8 mouse cellular contexts compared by ENCODE assay signal in genomic region chr7:28960354-28961046, GRCm38 (mm10). TPM values are rescaled to one million over a fixed set of nuclear protein-coding genes. Genes with fewer than 3 reads are reported as not detected.
DNase-seq lines count a peak whose midpoint lies in the region; ATAC-seq and TF ChIP-seq lines count a peak whose summit lies in the region.

No protein-coding gene starts in this region.

- peak overlapping the region; percentile 69 for H3K27ac ChIP-seq in kidney, adult 2 months (ENCODE audit: insufficient read depth, low read depth, low read length)
- H3K27ac ChIP-seq in cortical plate, adult 2 months (ENCODE audit: insufficient read depth, low read length) = peak overlapping the region; percentile 40; the same call in 1 of the 2 replicates
- H3K27ac ChIP-seq in intestine, embryonic 14.5 days (ENCODE audit: low read depth) = peak overlapping the region; percentile 72
- H3K27ac ChIP-seq in midbrain, embryonic 15.5 days = no peak overlapping the region

- H3K4me1 ChIP-seq in kidney, adult 2 months (ENCODE audit: control insufficient read depth, insufficient read depth, low read length) = peaks cover 43% of the 10 kb centered on the region
- H3K4me1 ChIP-seq in cortical plate, adult 2 months (ENCODE audit: control insufficient read depth, insufficient read depth, low read length) = peaks cover 8% of the 10 kb centered on the region; the same call in 1 of the 2 replicates
- peaks cover 47% of the 10 kb centered on the region for H3K4me1 ChIP-seq in intestine, embryonic 14.5 days (replicated peaks; ENCODE audit: control insufficient read depth, insufficient read depth, low read length)
- peaks cover 38% of the 10 kb centered on the region for H3K4me1 ChIP-seq in midbrain, embryonic 15.5 days

- H3K36me3 ChIP-seq in kidney, adult 2 months (ENCODE audit: control insufficient read depth, insufficient read depth, low read length) = no peaks in the 10 kb centered on the region; the same call in 1 of the 2 replicates
- H3K36me3 ChIP-seq in intestine, embryonic 14.5 days (ENCODE audit: control insufficient read depth, insufficient read depth, low read length) = 0 out of 2 replicates have a peak, but pooled peaks cover 4% of the 10 kb centered on the region
- no peaks in the 10 kb centered on the region for H3K36me3 ChIP-seq in midbrain, embryonic 15.5 days (replicated peaks)

- ATAC-seq in intestine, embryonic 14.5 days (replicated peaks; ENCODE audit: low FRiP score, low TSS enrichment, low read depth) = no peak
- no peak for ATAC-seq in midbrain, embryonic 15.5 days (replicated peaks)
- ATAC-seq in megakaryocyte progenitor cell, adult 5-6 weeks (replicated peaks; ENCODE audit: poor library complexity) = no peak

- no peak for TF ChIP-seq CTCF in kidney, adult 2 months (conservative IDR thresholded peaks at IDR 0.05; ENCODE audit: insufficient read depth, insufficient read length, low read depth, low read length)
- no peak for TF ChIP-seq CTCF in cortical plate, adult 2 months (IDR thresholded peaks at IDR 0.05; ENCODE audit: extremely low read depth, insufficient read depth, low read length)

- TF ChIP-seq POLR2A in kidney, adult 2 months (IDR thresholded peaks at IDR 0.05; ENCODE audit: low read depth, low read length) = no peak
- TF ChIP-seq POLR2A in cortical plate, adult 2 months (IDR thresholded peaks at IDR 0.05; ENCODE audit: extremely low read depth, insufficient read depth, low read length) = no peak

- peak overlapping the region; percentile 84 for H3K4me3 ChIP-seq in kidney, adult 2 months (ENCODE audit: insufficient read depth, low read depth, low read length)
- H3K4me3 ChIP-seq in cortical plate, adult 2 months (ENCODE audit: insufficient read depth, low read length) = peak overlapping the region; percentile 92
- peak overlapping the region; percentile 97 for H3K4me3 ChIP-seq in intestine, embryonic 14.5 days (ENCODE audit: low read depth, low read length)
- peak overlapping the region; percentile 73 for H3K4me3 ChIP-seq in midbrain, embryonic 15.5 days

- H3K9ac ChIP-seq in intestine, embryonic 14.5 days (ENCODE audit: low read length) = peak overlapping the region; percentile 95
- H3K9ac ChIP-seq in midbrain, embryonic 15.5 days = peak overlapping the region; percentile 69; the same call in 1 of the 2 replicates

- intact Hi-C loops in left cerebral cortex, postnatal 36 days (cut with DNase I) = loop anchor here (2.0 to 5.0 kb wide), 2 partner anchors 38 to 148 kb away; no protein-coding TSS in a partner anchor

- no peak for DNase-seq in kidney, adult 2 months
- no peak for DNase-seq in kidney, adult 9 months
- peak; percentile 68 for DNase-seq in intestine, embryonic 14.5 days (ENCODE audit: low spot score)
- no peak for DNase-seq in spleen, postnatal 10 days (ENCODE audit: low spot score in 2 of 2)
- DNase-seq in left cerebral cortex, postnatal 36 days (ENCODE audit: low spot score in 2 of 2) = no peak

- no peaks in the 10 kb centered on the region for H3K27me3 ChIP-seq in kidney, adult 2 months (replicated peaks; ENCODE audit: control insufficient read depth, insufficient read depth, low read length)
- H3K27me3 ChIP-seq in intestine, embryonic 14.5 days (replicated peaks; ENCODE audit: control insufficient read depth, insufficient read depth, low read length) = no peaks in the 10 kb centered on the region
- H3K27me3 ChIP-seq in midbrain, embryonic 15.5 days (replicated peaks) = no peaks in the 10 kb centered on the region

- no peaks in the 10 kb centered on the region for H3K9me3 ChIP-seq in intestine, embryonic 14.5 days (ENCODE audit: control insufficient read depth, low read length)
- no peaks in the 10 kb centered on the region for H3K9me3 ChIP-seq in midbrain, embryonic 15.5 days

- H3K4me2 ChIP-seq in intestine, embryonic 14.5 days (ENCODE audit: low read length) = peak overlapping the region; percentile 95
- peak overlapping the region; percentile 74 for H3K4me2 ChIP-seq in midbrain, embryonic 15.5 days

- 7% methylated on average over 9 of the region's 9 CpGs for WGBS in kidney, adult 2 months
- 8% methylated on average over 9 of the region's 9 CpGs for WGBS in intestine, embryonic 14.5 days
- WGBS in midbrain, embryonic 15.5 days = 37% methylated on average over 9 of the region's 9 CpGs

RNA-seq across cellular contexts. Expression of gene Actn4, which starts 1.6 kb away (rescaled TPM):
- 340 and 367 TPM in 2 replicates for polyA plus RNA-seq in kidney, adult 2 months (2012; rRNA removed)
- 170 and 178 TPM in 2 replicates for polyA plus RNA-seq in cortical plate, adult 2 months (2012; rRNA removed)
- 298 and 300 TPM in 2 replicates for polyA plus RNA-seq in intestine, embryonic 14.5 days (2014; fragmentation: Nextera tagmentation; extraction: Ambion mirVana)
- 140 and 143 TPM in 2 replicates for polyA plus RNA-seq in midbrain, embryonic 15.5 days (2015; fragmentation: Nextera tagmentation; extraction: Ambion mirVana)
- 86.4 and 87.2 TPM in 2 replicates for total RNA-seq in megakaryocyte progenitor cell, adult 5-6 weeks (2015)
- 47.1 and 49.5 TPM in 2 replicates for total RNA-seq in megakaryocyte progenitor cell, adult 5-6 weeks (2017)
- 100 to 1,000 TPM; 180 to 203 TPM for total RNA-seq in left cerebral cortex, postnatal 36 days (2021)

RNA-seq across cellular contexts. Expression of gene Eif3k, which starts 21.2 kb away (rescaled TPM):
- 321 and 343 TPM in 2 replicates for polyA plus RNA-seq in kidney, adult 2 months (2012; rRNA removed)
- polyA plus RNA-seq in cortical plate, adult 2 months (2012; rRNA removed) = 307 and 320 TPM in 2 replicates
- 444 and 452 TPM in 2 replicates for polyA plus RNA-seq in intestine, embryonic 14.5 days (2014; fragmentation: Nextera tagmentation; extraction: Ambion mirVana)
- polyA plus RNA-seq in midbrain, embryonic 15.5 days (2015; fragmentation: Nextera tagmentation; extraction: Ambion mirVana) = 269 and 284 TPM in 2 replicates
- total RNA-seq in megakaryocyte progenitor cell, adult 5-6 weeks (2015) = 248 and 305 TPM in 2 replicates
- 384 and 406 TPM in 2 replicates for total RNA-seq in megakaryocyte progenitor cell, adult 5-6 weeks (2017)
- total RNA-seq in left cerebral cortex, postnatal 36 days (2021) = 100 to 1,000 TPM; 169 to 194 TPM

RNA-seq across cellular contexts. Expression of gene Map4k1, which starts 21.4 kb away (rescaled TPM):
- 2.3 and 6.2 TPM in 2 replicates for polyA plus RNA-seq in kidney, adult 2 months (2012; rRNA removed)
- 2.2 and 2.8 TPM in 2 replicates for polyA plus RNA-seq in cortical plate, adult 2 months (2012; rRNA removed)
- 10.0 and 11.6 TPM in 2 replicates for polyA plus RNA-seq in intestine, embryonic 14.5 days (2014; fragmentation: Nextera tagmentation; extraction: Ambion mirVana)
- polyA plus RNA-seq in midbrain, embryonic 15.5 days (2015; fragmentation: Nextera tagmentation; extraction: Ambion mirVana) = 8.5 and 11.4 TPM in 2 replicates
- 38.5 and 49.8 TPM in 2 replicates for total RNA-seq in megakaryocyte progenitor cell, adult 5-6 weeks (2015)
- 62.8 and 65.6 TPM in 2 replicates for total RNA-seq in megakaryocyte progenitor cell, adult 5-6 weeks (2017)
- 1 to 10 TPM; 1.6 to 1.9 TPM for total RNA-seq in left cerebral cortex, postnatal 36 days (2021)
